Comparison of ENCODE assay signal across 24 mouse cellular contexts in the genomic region with DNA sequence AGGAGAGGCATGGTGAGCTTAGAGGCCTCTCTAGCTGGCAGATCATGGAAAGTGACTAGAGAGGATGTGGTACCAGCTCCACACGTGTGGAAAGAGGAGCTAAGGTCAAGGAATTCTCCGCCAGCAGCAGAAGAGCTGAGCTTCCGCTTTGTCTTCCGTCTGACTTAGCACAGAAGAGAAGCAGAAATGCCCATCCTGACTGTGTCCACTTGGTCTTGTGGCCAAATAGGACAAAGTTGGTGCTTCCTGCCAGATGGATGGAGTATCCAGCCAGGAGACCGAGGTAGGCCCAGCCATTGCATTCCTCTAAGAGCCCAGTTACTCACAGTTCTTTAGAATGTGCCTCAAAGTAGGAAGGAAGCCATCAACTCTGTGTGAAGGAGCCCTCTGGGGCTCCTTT.
"Had no signal": no experiment of that assay in that cellular context is flagged by ENCODE, and none has a peak within 500 bp of the region (broad histone marks: within the 10 kb centered on the region; RNA-seq: fewer than 3 reads in every experiment).

No protein-coding gene starts in this region.

- H3K36me3 ChIP-seq: heart, embryonic 13.5 days; heart, embryonic 15.5 days; hindbrain, embryonic 13.5 days; hindbrain, embryonic 15.5 days; kidney, embryonic 15.5 days; limb, embryonic 13.5 days; limb, embryonic 15.5 days; liver, embryonic 12.5 days had no signal

- H3K27ac ChIP-seq: heart, embryonic 13.5 days; heart, embryonic 15.5 days; hindbrain, embryonic 13.5 days; hindbrain, embryonic 15.5 days; hindbrain, postnatal 0 days; kidney, embryonic 15.5 days; kidney, postnatal 0 days; limb, embryonic 13.5 days; limb, embryonic 15.5 days; liver, embryonic 12.5 days had no signal

- ATAC-seq: hindbrain, postnatal 0 days; intestine, embryonic 16.5 days; liver, embryonic 12.5 days had no signal

- H3K9ac ChIP-seq: heart, embryonic 13.5 days; heart, embryonic 15.5 days; hindbrain, embryonic 13.5 days; hindbrain, embryonic 15.5 days; kidney, embryonic 15.5 days; limb, embryonic 13.5 days; limb, embryonic 15.5 days; liver, embryonic 12.5 days had no signal

- DNase-seq: gastrocnemius, postnatal 14 days; gastrocnemius, postnatal 36 days; heart, adult 18-20 months; heart, postnatal 14 days; heart, postnatal 36 days; kidney, adult 11 months; kidney, adult 2 months; kidney, adult 9 months; kidney, postnatal 14 days; kidney, postnatal 36 days; layer of hippocampus, adult 9-11 months; layer of hippocampus, postnatal 36 days; left cerebral cortex, postnatal 4 days had no signal

- H3K27me3 ChIP-seq: heart, embryonic 13.5 days; hindbrain, embryonic 13.5 days; hindbrain, embryonic 15.5 days; kidney, embryonic 15.5 days; limb, embryonic 13.5 days; limb, embryonic 15.5 days; liver, embryonic 12.5 days had no signal

- H3K4me1 ChIP-seq: heart, embryonic 13.5 days; heart, embryonic 15.5 days; hindbrain, embryonic 13.5 days; hindbrain, embryonic 15.5 days; kidney, embryonic 15.5 days; limb, embryonic 13.5 days; limb, embryonic 15.5 days; liver, embryonic 12.5 days had no signal

- H3K4me3 ChIP-seq: heart, embryonic 13.5 days; heart, embryonic 15.5 days; hindbrain, embryonic 13.5 days; hindbrain, embryonic 15.5 days; kidney, embryonic 15.5 days; limb, embryonic 13.5 days; limb, embryonic 15.5 days; liver, embryonic 12.5 days had no signal
